In the genomic region with DNA sequence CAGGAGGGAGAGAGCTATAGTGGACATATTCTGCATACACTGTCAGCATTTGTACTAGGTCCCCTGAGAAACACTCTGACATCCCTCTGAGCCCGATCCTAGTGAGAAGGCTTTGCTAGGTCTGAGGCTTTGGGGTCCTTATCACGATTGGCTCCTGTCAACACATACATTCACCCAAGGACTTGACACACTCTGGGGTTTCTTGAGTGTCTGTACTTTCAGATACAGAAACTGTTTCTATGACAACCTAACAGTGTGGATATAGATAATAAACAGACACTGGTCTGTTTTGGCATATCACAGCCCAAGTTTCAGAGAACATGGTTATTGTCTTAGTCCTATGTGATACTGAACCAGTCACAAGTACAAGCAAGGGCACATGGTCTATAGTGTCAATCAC, we compare ENCODE assay signal across 29 mouse cellular contexts. TPM values are rescaled to one million over a fixed set of nuclear protein-coding genes. Genes with fewer than 3 reads are reported as not detected.
DNase-seq lines count a peak whose midpoint lies in the region; ATAC-seq and TF ChIP-seq lines count a peak whose summit lies in the region.
"Had no signal": no experiment of that assay in that cellular context is flagged by ENCODE, and none has a peak within 500 bp of the region (broad histone marks: within the 10 kb centered on the region; RNA-seq: fewer than 3 reads in every experiment).

No protein-coding gene starts in this region.

- no peak overlapping the region for H3K4me2 ChIP-seq in embryonic facial prominence, embryonic 14.5 days (ENCODE audit: low read depth, low read length)
- H3K4me2 ChIP-seq in intestine, postnatal 0 days (replicated peaks; ENCODE audit: low read depth) = no peak overlapping the region
- H3K4me2 ChIP-seq in liver, postnatal 0 days (ENCODE audit: low read depth, low read length) = no peak overlapping the region
- H3K4me2 ChIP-seq: embryonic facial prominence, embryonic 15.5 days; forebrain, embryonic 12.5 days; heart, embryonic 13.5 days; hindbrain, embryonic 13.5 days; midbrain, embryonic 15.5 days had no signal

- WGBS in embryonic facial prominence, embryonic 14.5 days = 79% methylated on average over 2 of the region's 2 CpGs
- 79% methylated on average over 2 of the region's 2 CpGs for WGBS in embryonic facial prominence, embryonic 10.5 days
- WGBS in intestine, postnatal 0 days = 66% methylated on average over 2 of the region's 2 CpGs
- WGBS in liver, postnatal 0 days (ENCODE audit: insufficient replicate concordance) = 34% methylated on average over 2 of the region's 2 CpGs

- DNase-seq in embryonic facial prominence, embryonic 14.5 days (ENCODE audit: low spot score) = no peak
- no peak for DNase-seq in embryonic facial prominence, embryonic 10.5 days (ENCODE audit: low spot score)
- no peak for DNase-seq in liver, postnatal 0 days
- DNase-seq in adrenal gland, adult (ENCODE audit: inconsistent age in 2 of 2, low spot score in 1 of 2) = no peak
- DNase-seq in adrenal gland, postnatal 36 days = no peak
- DNase-seq in kidney, adult 8-10 months = no peak
- DNase-seq: adrenal gland, postnatal 10 days; cerebellum, adult 8-10 months; gastrocnemius, postnatal 14 days; kidney, adult 11 months; kidney, postnatal 25 days; retina, postnatal 1 day; thymus, adult 2 months had no signal

- no peak overlapping the region for H3K9ac ChIP-seq in embryonic facial prominence, embryonic 14.5 days (ENCODE audit: low read depth, low read length)
- no peak overlapping the region for H3K9ac ChIP-seq in intestine, postnatal 0 days (ENCODE audit: low read depth, low read length)
- 0 out of 2 replicates have a peak overlapping the region, but pooled peaks have one; percentile 11 for H3K9ac ChIP-seq in liver, postnatal 0 days (replicated peaks)
- H3K9ac ChIP-seq: embryonic facial prominence, embryonic 15.5 days; forebrain, embryonic 12.5 days; heart, embryonic 13.5 days; hindbrain, embryonic 13.5 days; midbrain, embryonic 15.5 days had no signal

- no peaks in the 10 kb centered on the region for H3K27me3 ChIP-seq in embryonic facial prominence, embryonic 14.5 days (replicated peaks; ENCODE audit: control insufficient read depth, insufficient read depth, low read length)
- H3K27me3 ChIP-seq in embryonic facial prominence, embryonic 10.5 days (replicated peaks; ENCODE audit: low read depth, poor library complexity, severe bottlenecking) = no peaks in the 10 kb centered on the region
- no peaks in the 10 kb centered on the region for H3K27me3 ChIP-seq in intestine, postnatal 0 days (replicated peaks; ENCODE audit: control insufficient read depth, insufficient read depth, low read length)
- no peaks in the 10 kb centered on the region for H3K27me3 ChIP-seq in liver, postnatal 0 days (ENCODE audit: insufficient read depth, low read length)
- H3K27me3 ChIP-seq: embryonic facial prominence, embryonic 15.5 days; forebrain, embryonic 12.5 days; heart, embryonic 13.5 days; hindbrain, embryonic 13.5 days; midbrain, embryonic 15.5 days had no signal

- no peaks in the 10 kb centered on the region for H3K9me3 ChIP-seq in embryonic facial prominence, embryonic 14.5 days (ENCODE audit: control insufficient read depth, low read length)
- no peaks in the 10 kb centered on the region for H3K9me3 ChIP-seq in embryonic facial prominence, embryonic 10.5 days
- no peaks in the 10 kb centered on the region for H3K9me3 ChIP-seq in intestine, postnatal 0 days (ENCODE audit: control insufficient read depth)
- no peaks in the 10 kb centered on the region for H3K9me3 ChIP-seq in liver, postnatal 0 days (ENCODE audit: low read length)
- H3K9me3 ChIP-seq: embryonic facial prominence, embryonic 15.5 days; forebrain, embryonic 12.5 days; G1E; heart, embryonic 13.5 days; hindbrain, embryonic 13.5 days; midbrain, embryonic 15.5 days had no signal

- H3K4me3 ChIP-seq in embryonic facial prominence, embryonic 14.5 days (ENCODE audit: low read depth, low read length) = no peak overlapping the region
- no peak overlapping the region for H3K4me3 ChIP-seq in embryonic facial prominence, embryonic 10.5 days
- no peak overlapping the region for H3K4me3 ChIP-seq in brown adipose tissue, adult 24 weeks (ENCODE audit: insufficient read depth, low read depth, low read length)
- no peak overlapping the region for H3K4me3 ChIP-seq in intestine, postnatal 0 days (ENCODE audit: low read depth, low read length)
- no peak overlapping the region for H3K4me3 ChIP-seq in liver, postnatal 0 days (ENCODE audit: low read depth, low read length)
- H3K4me3 ChIP-seq: embryonic facial prominence, embryonic 15.5 days; forebrain, embryonic 12.5 days; heart, embryonic 13.5 days; hindbrain, embryonic 13.5 days; midbrain, embryonic 15.5 days had no signal

- peak; percentile 87 for TF ChIP-seq EP300 in liver, postnatal 0 days (IDR thresholded peaks at IDR 0.05; ENCODE audit: low read depth)

- no peaks in the 10 kb centered on the region for H3K36me3 ChIP-seq in embryonic facial prominence, embryonic 14.5 days (ENCODE audit: control insufficient read depth, insufficient read depth, low read length)
- H3K36me3 ChIP-seq in embryonic facial prominence, embryonic 10.5 days (replicated peaks) = no peaks in the 10 kb centered on the region
- H3K36me3 ChIP-seq in intestine, postnatal 0 days (ENCODE audit: control insufficient read depth, insufficient read depth) = no peaks in the 10 kb centered on the region
- H3K36me3 ChIP-seq in liver, postnatal 0 days (replicated peaks; ENCODE audit: insufficient read depth, low read length) = no peaks in the 10 kb centered on the region
- H3K36me3 ChIP-seq: embryonic facial prominence, embryonic 15.5 days; forebrain, embryonic 12.5 days; G1E; heart, embryonic 13.5 days; hindbrain, embryonic 13.5 days; midbrain, embryonic 15.5 days had no signal

- no peak overlapping the region for H3K27ac ChIP-seq in embryonic facial prominence, embryonic 14.5 days (replicated peaks; ENCODE audit: low read depth, low read length)
- no peak overlapping the region for H3K27ac ChIP-seq in embryonic facial prominence, embryonic 10.5 days (replicated peaks)
- 0 out of 2 replicates have a peak overlapping the region, but pooled peaks have one; percentile 9 for H3K27ac ChIP-seq in brown adipose tissue, adult 24 weeks (replicated peaks; ENCODE audit: low read depth, low read length)
- no peak overlapping the region for H3K27ac ChIP-seq in intestine, postnatal 0 days (ENCODE audit: low read depth, low read length)
- no peak overlapping the region for H3K27ac ChIP-seq in liver, postnatal 0 days (ENCODE audit: low read depth)
- H3K27ac ChIP-seq: embryonic facial prominence, embryonic 15.5 days; forebrain, embryonic 12.5 days; heart, embryonic 13.5 days; hindbrain, embryonic 13.5 days; midbrain, embryonic 15.5 days had no signal

- ATAC-seq in embryonic facial prominence, embryonic 14.5 days (ENCODE audit: low read depth) = peak; percentile 22; the same call in 1 of the 2 replicates
- 0 out of 2 replicates have a peak, but pooled peaks have one; percentile 7 for ATAC-seq in intestine, postnatal 0 days
- ATAC-seq in liver, postnatal 0 days = peak; percentile 85
- ATAC-seq: CD4-positive, CD25-positive, alpha-beta regulatory T cell, adult 4 months; lung, postnatal 0 days; midbrain, embryonic 15.5 days had no signal

- H3K4me1 ChIP-seq in embryonic facial prominence, embryonic 14.5 days (ENCODE audit: control insufficient read depth, insufficient read depth, low read length) = no peaks in the 10 kb centered on the region
- H3K4me1 ChIP-seq in embryonic facial prominence, embryonic 10.5 days = no peaks in the 10 kb centered on the region
- H3K4me1 ChIP-seq in brown adipose tissue, adult 24 weeks (ENCODE audit: control insufficient read depth, insufficient read depth, insufficient read length, low read length) = peaks cover 12% of the 10 kb centered on the region; the same call in 1 of the 2 replicates
- no peaks in the 10 kb centered on the region for H3K4me1 ChIP-seq in intestine, postnatal 0 days (replicated peaks; ENCODE audit: control insufficient read depth, insufficient read depth, low read length)
- no peaks in the 10 kb centered on the region for H3K4me1 ChIP-seq in liver, postnatal 0 days (ENCODE audit: insufficient read depth)
- H3K4me1 ChIP-seq: embryonic facial prominence, embryonic 15.5 days; forebrain, embryonic 12.5 days; hindbrain, embryonic 13.5 days; midbrain, embryonic 15.5 days had no signal

- no peak for TF ChIP-seq CTCF in intestine, postnatal 0 days (IDR thresholded peaks at IDR 0.05; ENCODE audit: low read depth)
- no peak for TF ChIP-seq CTCF in liver, postnatal 0 days (IDR thresholded peaks at IDR 0.05; ENCODE audit: low read depth)

RNA-seq across cellular contexts. Expression of gene Tppp, which starts 18.4 kb away (rescaled TPM):
- 2.8 and 3.6 TPM in 2 replicates for polyA plus RNA-seq in embryonic facial prominence, embryonic 14.5 days (2014; fragmentation: Nextera tagmentation; extraction: Ambion mirVana)
- 0.59 and 0.64 TPM in 2 replicates for polyA plus RNA-seq in embryonic facial prominence, embryonic 10.5 days (2016; fragmentation: Nextera tagmentation; extraction: Ambion mirVana)
- polyA plus RNA-seq in brown adipose tissue, adult 24 weeks (2012; ENCODE audit: insufficient read depth, insufficient read length, missing spikeins) = 15.1 and 18.7 TPM in 2 replicates
- 3.2 and 3.4 TPM in 2 replicates for polyA plus RNA-seq in intestine, postnatal 0 days (2015; fragmentation: Nextera tagmentation; extraction: Ambion mirVana)
- polyA plus RNA-seq in liver, postnatal 0 days (2015; fragmentation: Nextera tagmentation; extraction: Ambion mirVana) = 0.36 and 0.42 TPM in 2 replicates
- total RNA-seq in adrenal gland, postnatal 36 days (2021) = 10 to 100 TPM; 10.1 to 14.2 TPM
- polyA plus RNA-seq: G1E had no signal

RNA-seq across cellular contexts. Expression of gene Zdhhc11, which starts 27.1 kb away (rescaled TPM):
- not detected in 2 replicates for polyA plus RNA-seq in embryonic facial prominence, embryonic 14.5 days (2014; fragmentation: Nextera tagmentation; extraction: Ambion mirVana)
- polyA plus RNA-seq in embryonic facial prominence, embryonic 10.5 days (2016; fragmentation: Nextera tagmentation; extraction: Ambion mirVana) = not detected in 2 replicates
- polyA plus RNA-seq in brown adipose tissue, adult 24 weeks (2012; ENCODE audit: insufficient read depth, insufficient read length, missing spikeins) = not detected in 2 replicates
- polyA plus RNA-seq in intestine, postnatal 0 days (2015; fragmentation: Nextera tagmentation; extraction: Ambion mirVana) = not detected in 2 replicates
- not detected in 2 replicates for polyA plus RNA-seq in liver, postnatal 0 days (2015; fragmentation: Nextera tagmentation; extraction: Ambion mirVana)
- total RNA-seq in adrenal gland, postnatal 36 days (2021) = not detected
- total RNA-seq: adrenal gland, postnatal 10 days; G1E; gastrocnemius, postnatal 14 days; layer of hippocampus, postnatal 10 days; left cerebral cortex, postnatal 10 days; megakaryocyte, adult 5-6 weeks had no signal
- polyA plus RNA-seq: CD4-positive, CD25-positive, alpha-beta regulatory T cell, adult 4 months; embryonic facial prominence, embryonic 15.5 days; forebrain, embryonic 12.5 days; frontal cortex, adult 2 months; G1E; heart, embryonic 13.5 days; hindbrain, embryonic 13.5 days; limb, embryonic 14.5 days; lung, postnatal 0 days; midbrain, embryonic 15.5 days; small intestine, adult 2 months; thymus, adult 2 months had no signal

RNA-seq across cellular contexts. Expression of gene Brd9, which starts 53.1 kb away (rescaled TPM):
- polyA plus RNA-seq in embryonic facial prominence, embryonic 14.5 days (2014; fragmentation: Nextera tagmentation; extraction: Ambion mirVana) = 45.0 and 46.4 TPM in 2 replicates
- polyA plus RNA-seq in embryonic facial prominence, embryonic 10.5 days (2016; fragmentation: Nextera tagmentation; extraction: Ambion mirVana) = 50.6 and 57.3 TPM in 2 replicates
- polyA plus RNA-seq in brown adipose tissue, adult 24 weeks (2012; ENCODE audit: insufficient read depth, insufficient read length, missing spikeins) = 15.4 and 16.2 TPM in 2 replicates
- polyA plus RNA-seq in intestine, postnatal 0 days (2015; fragmentation: Nextera tagmentation; extraction: Ambion mirVana) = 23.2 and 24.0 TPM in 2 replicates
- polyA plus RNA-seq in liver, postnatal 0 days (2015; fragmentation: Nextera tagmentation; extraction: Ambion mirVana) = 10.3 and 10.6 TPM in 2 replicates
- total RNA-seq in adrenal gland, postnatal 36 days (2021) = 10 to 100 TPM; 30.9 to 31.7 TPM

RNA-seq across cellular contexts. Expression of gene Trip13, which starts 53.2 kb away (rescaled TPM):
- polyA plus RNA-seq in embryonic facial prominence, embryonic 14.5 days (2014; fragmentation: Nextera tagmentation; extraction: Ambion mirVana) = 31.1 and 35.9 TPM in 2 replicates
- 72.2 and 73.7 TPM in 2 replicates for polyA plus RNA-seq in embryonic facial prominence, embryonic 10.5 days (2016; fragmentation: Nextera tagmentation; extraction: Ambion mirVana)
- polyA plus RNA-seq in brown adipose tissue, adult 24 weeks (2012; ENCODE audit: insufficient read depth, insufficient read length, missing spikeins) = 0.50 TPM in 1 of 2 replicates, not detected in the other
- 8.4 and 12.1 TPM in 2 replicates for polyA plus RNA-seq in intestine, postnatal 0 days (2015; fragmentation: Nextera tagmentation; extraction: Ambion mirVana)
- polyA plus RNA-seq in liver, postnatal 0 days (2015; fragmentation: Nextera tagmentation; extraction: Ambion mirVana) = 6.9 and 7.7 TPM in 2 replicates
- 1 to 10 TPM; 1.7 to 1.9 TPM for total RNA-seq in adrenal gland, postnatal 36 days (2021)

Comparison
In these comparisons a context has a peak if more than half of its experiments do, and no peak if none do; other contexts are left out.
1. ATAC-seq: peak in every context shown above with its lines; median percentile 85 in liver, postnatal 0 days; 22 in embryonic facial prominence, embryonic 14.5 days; 7 in intestine, postnatal 0 days.